Comparison of ENCODE assay signal across 8 mouse cellular contexts in the genomic region with DNA sequence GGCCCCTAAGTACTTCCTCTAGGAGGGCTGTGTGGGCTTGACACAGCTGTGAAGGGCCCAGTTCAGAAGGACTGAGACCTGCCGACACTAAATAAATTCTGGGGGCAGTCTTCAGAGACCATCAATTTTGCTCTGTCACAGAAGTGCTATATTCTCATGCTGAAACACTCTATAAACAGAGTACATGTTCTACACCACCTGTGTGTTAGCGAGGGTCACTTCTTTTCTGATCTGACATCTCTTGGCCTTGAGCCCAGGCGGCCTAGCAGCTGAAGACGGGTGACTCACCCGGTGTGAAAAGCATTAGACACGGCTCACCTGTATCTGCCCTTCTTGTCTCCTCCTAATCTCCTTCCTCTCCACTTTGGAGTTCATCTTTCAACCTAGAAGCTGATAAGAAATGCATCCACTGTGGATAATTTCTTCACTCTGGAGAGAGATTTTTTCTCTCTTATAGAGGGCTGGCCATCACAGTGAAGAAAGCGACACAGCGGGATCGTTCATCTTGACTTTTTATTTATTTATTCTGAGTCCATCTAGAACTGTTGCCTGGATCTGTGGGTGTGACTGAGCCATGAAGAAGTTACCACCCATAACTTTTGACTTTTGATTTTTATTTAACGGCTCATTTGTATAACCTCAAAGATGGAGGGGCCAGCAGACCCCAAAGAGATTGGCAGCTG.
DNase-seq lines count a peak whose midpoint lies in the region; ATAC-seq and TF ChIP-seq lines count a peak whose summit lies in the region.

No protein-coding gene starts in this region.

- TF ChIP-seq CTCF in gastrocnemius, adult 2 months (IDR thresholded peaks at IDR 0.05) = no peak

- peak overlapping the region; percentile 62 for H3K4me3 ChIP-seq in gastrocnemius, adult 2 months

- intact Hi-C loops in gastrocnemius, adult 2 months (cut with DNase I) = loop anchor here (10.0 kb wide), 1 partner anchor 539 kb away; no protein-coding TSS in a partner anchor

- H3K27ac ChIP-seq in gastrocnemius, adult 2 months = peak overlapping the region; percentile 65

- peak; percentile 41 for DNase-seq in gastrocnemius, adult 2 months
- DNase-seq in gastrocnemius, postnatal 25 days = no peak
- DNase-seq in MN1 (ENCODE audit: low spot score) = peak; percentile 62
- peak; percentile 23 for DNase-seq in embryo, embryonic 9.5 days (ENCODE audit: extremely low spot score)
- peak; percentile 43 for DNase-seq in kidney, postnatal 14 days
- DNase-seq in retina, postnatal 1 day = peak; percentile 50
- no peak for DNase-seq in urinary bladder, postnatal 10 days (ENCODE audit: low spot score)

- no peak for ATAC-seq in erythroid progenitor cell, adult 5-6 weeks (replicated peaks; ENCODE audit: low FRiP score, poor library complexity, severe bottlenecking)

Comparison
In these comparisons a context has a peak if more than half of its experiments do, and no peak if none do; other contexts are left out.
1. DNase-seq: peak in gastrocnemius, adult 2 months (single experiment), MN1 (single experiment), embryo, embryonic 9.5 days (single experiment), kidney, postnatal 14 days (single experiment) and retina, postnatal 1 day (single experiment); none in gastrocnemius, postnatal 25 days (single experiment) and urinary bladder, postnatal 10 days (single experiment).